Mouse (Mus musculus): Measurements from ENCODE around the gene Raver2.

The Raver2 gene

GRCm38 (mm10) chr4:101121002-101121401, 52.2 kb downstream of the Raver2 start:
- no peak for DNase-seq

- DNase-seq, result no peak
These were observed 66.2 kb downstream of the Raver2 start for GRCm38 (mm10) chr4:101135013-101135412.

GRCm38 (mm10) chr4:101135909-101136308, 67.1 kb downstream of the Raver2 start:
- no peak for DNase-seq

- no peak for DNase-seq
These were observed 69.2 kb downstream of the Raver2 start for GRCm38 (mm10) chr4:101137975-101138374.

- no peak for DNase-seq
These were observed 73.0 kb downstream of the Raver2 start for GRCm38 (mm10) chr4:101141768-101142167.

GRCm38 (mm10) chr4:101143901-101144300, 75.1 kb downstream of the Raver2 start:
- DNase-seq, result no peak

- DNase-seq, result no peak
These were observed 75.6 kb downstream of the Raver2 start for GRCm38 (mm10) chr4:101144361-101144760.

GRCm38 (mm10) chr4:101144790-101145189, 76.0 kb downstream of the Raver2 start:
- DNase-seq, result no peak

GRCm38 (mm10) chr4:101146047-101146745, 77.4 kb downstream of the Raver2 start:
- peak; percentile 69 for DNase-seq

GRCm38 (mm10) chr4:101146891-101147655, 78.3 kb downstream of the Raver2 start:
- no peak for DNase-seq

GRCm38 (mm10) chr4:101155541-101155940, 86.8 kb downstream of the Raver2 start:
- no peak for DNase-seq

- no peak for DNase-seq
These were observed 88.7 kb downstream of the Raver2 start for GRCm38 (mm10) chr4:101157476-101157875.

GRCm38 (mm10) chr4:101158282-101158681, 89.5 kb downstream of the Raver2 start:
- no peak for DNase-seq

GRCm38 (mm10) chr4:101159191-101159764, 90.5 kb downstream of the Raver2 start:
- no peak for DNase-seq

GRCm38 (mm10) chr4:101160821-101161220, 92.0 kb downstream of the Raver2 start:
- no peak for DNase-seq

GRCm38 (mm10) chr4:101164189-101164588, 95.4 kb downstream of the Raver2 start:
- DNase-seq, result no peak

GRCm38 (mm10) chr4:101164673-101165072, 95.9 kb downstream of the Raver2 start:
- no peak for DNase-seq

- DNase-seq, result no peak
These were observed 97.0 kb downstream of the Raver2 start for GRCm38 (mm10) chr4:101165776-101166175.

- DNase-seq, result no peak
These were observed 99.0 kb downstream of the Raver2 start for GRCm38 (mm10) chr4:101167777-101168176.

GRCm38 (mm10) chr4:101168189-101168778, 99.5 kb downstream of the Raver2 start:
- no peak for DNase-seq

GRCm38 (mm10) chr4:101172738-101173137, 104.0 kb downstream of the Raver2 start:
- no peak for DNase-seq

GRCm38 (mm10) chr4:101174916-101175625, 106.3 kb downstream of the Raver2 start:
- DNase-seq, result no peak

- DNase-seq, result no peak
These were observed 107.3 kb downstream of the Raver2 start for GRCm38 (mm10) chr4:101176123-101176522.
